ENCODE assay signal across 9 mouse cellular contexts in genomic region chr11:78982513-78983291, GRCm38 (mm10). TPM values are rescaled to one million over a fixed set of nuclear protein-coding genes. Genes with fewer than 3 reads are reported as not detected.
DNase-seq lines count a peak whose midpoint lies in the region; ATAC-seq and TF ChIP-seq lines count a peak whose summit lies in the region.
"Had no signal": no experiment of that assay in that cellular context is flagged by ENCODE, and none has a peak within 500 bp of the region (broad histone marks: within the 10 kb centered on the region; RNA-seq: fewer than 3 reads in every experiment).

No protein-coding gene starts in this region.

- WGBS in spleen, adult 2 months: 13% methylated on average over 12 of the region's 12 CpGs
- WGBS in heart, embryonic 15.5 days: 70% methylated on average over 12 of the region's 12 CpGs
- WGBS in forebrain, embryonic 13.5 days: 89% methylated on average over 12 of the region's 12 CpGs

- peak; percentile 25 to 26 for DNase-seq in spleen, adult 2 months (ENCODE audit: low read depth in 1 of 2, low spot score in 2 of 2)
- no peak for DNase-seq in spleen, postnatal 14 days (ENCODE audit: low spot score in 2 of 2)
- DNase-seq in lung, postnatal 25 days (ENCODE audit: low spot score): peak; percentile 32
- DNase-seq in thymus, postnatal 36 days: peak; percentile 40 to 41
- DNase-seq in cerebellum, postnatal 14 days: no peak
- no peak for DNase-seq in adrenal gland, postnatal 10 days
- DNase-seq: embryo, embryonic 11 days had no signal

- peaks cover 1% of the 10 kb centered on the region for H3K36me3 ChIP-seq in spleen, adult 2 months (ENCODE audit: control insufficient read depth, insufficient read depth, low read length)
- no peaks in the 10 kb centered on the region for H3K36me3 ChIP-seq in heart, embryonic 15.5 days
- H3K36me3 ChIP-seq in forebrain, embryonic 13.5 days (ENCODE audit: poor library complexity, severe bottlenecking): no peaks in the 10 kb centered on the region

- no peaks in the 10 kb centered on the region for H3K27me3 ChIP-seq in spleen, adult 2 months (ENCODE audit: control insufficient read depth, insufficient read depth, low read length)
- no peaks in the 10 kb centered on the region for H3K27me3 ChIP-seq in heart, embryonic 15.5 days
- no peaks in the 10 kb centered on the region for H3K27me3 ChIP-seq in forebrain, embryonic 13.5 days

- no peak for TF ChIP-seq POLR2A in spleen, adult 2 months (IDR thresholded peaks at IDR 0.05; ENCODE audit: low read depth, low read length)

- peaks cover 22% of the 10 kb centered on the region for H3K4me1 ChIP-seq in spleen, adult 2 months (ENCODE audit: control insufficient read depth, insufficient read depth, insufficient read length)
- peaks cover 9% of the 10 kb centered on the region for H3K4me1 ChIP-seq in heart, embryonic 15.5 days (replicated peaks)
- H3K4me1 ChIP-seq in forebrain, embryonic 13.5 days: no peaks in the 10 kb centered on the region

- no peaks in the 10 kb centered on the region for H3K9me3 ChIP-seq in heart, embryonic 15.5 days (replicated peaks)
- no peaks in the 10 kb centered on the region for H3K9me3 ChIP-seq in forebrain, embryonic 13.5 days (replicated peaks)

- peak overlapping the region; percentile 83 for H3K27ac ChIP-seq in spleen, adult 2 months (ENCODE audit: insufficient read depth, low read length)
- no peak overlapping the region for H3K27ac ChIP-seq in heart, embryonic 15.5 days
- H3K27ac ChIP-seq in forebrain, embryonic 13.5 days: no peak overlapping the region

- H3K9ac ChIP-seq in heart, embryonic 15.5 days: no peak overlapping the region
- no peak overlapping the region for H3K9ac ChIP-seq in forebrain, embryonic 13.5 days

- H3K4me2 ChIP-seq in heart, embryonic 15.5 days: peak overlapping the region; percentile 56
- H3K4me2 ChIP-seq in forebrain, embryonic 13.5 days: no peak overlapping the region

- H3K4me3 ChIP-seq in spleen, adult 2 months (ENCODE audit: extremely low read depth, insufficient read depth, insufficient read length): peak overlapping the region; percentile 75; the same call in 1 of the 2 replicates
- peak overlapping the region; percentile 48; the same call in 1 of the 2 replicates for H3K4me3 ChIP-seq in heart, embryonic 15.5 days
- no peak overlapping the region for H3K4me3 ChIP-seq in forebrain, embryonic 13.5 days

- no peak for TF ChIP-seq CTCF in spleen, adult 2 months (IDR thresholded peaks at IDR 0.05; ENCODE audit: extremely low read depth, insufficient read depth, insufficient read length, insufficient replicate concordance)

- no peak for ATAC-seq in heart, embryonic 15.5 days (replicated peaks; ENCODE audit: insufficient number of reproducible peaks, insufficient read depth, low FRiP score, low read depth)
- no peak for ATAC-seq in forebrain, embryonic 13.5 days

RNA-seq across cellular contexts. Expression of gene Lgals9, which starts 2.0 kb away (rescaled TPM):
- polyA plus RNA-seq in spleen, adult 2 months (2012; rRNA removed): 103 and 113 TPM in 2 replicates
- polyA plus RNA-seq in heart, embryonic 15.5 days (2015; fragmentation: Nextera tagmentation; extraction: Ambion mirVana): 54.4 and 86.9 TPM in 2 replicates
- 100 to 1,000 TPM in 1 of 2 experiments, 10 to 100 TPM in 1; 67.1 to 118 TPM for total RNA-seq in adrenal gland, postnatal 10 days (2021)
- polyA plus RNA-seq in forebrain, embryonic 13.5 days (2015; fragmentation: Nextera tagmentation; extraction: Ambion mirVana): 3.8 and 3.9 TPM in 2 replicates

Comparison
In these comparisons a context has a peak if more than half of its experiments do, and no peak if none do; other contexts are left out.
1. DNase-seq: peak in spleen, adult 2 months (2 of 2), lung, postnatal 25 days (single experiment) and thymus, postnatal 36 days (2 of 2); none in spleen, postnatal 14 days (0 of 2), cerebellum, postnatal 14 days (0 of 2) and adrenal gland, postnatal 10 days (single experiment).
2. RNA of gene Lgals9, which starts 2.0 kb away (polyA plus RNA-seq): 103 to 113 TPM in spleen, adult 2 months and 54.4 to 86.9 TPM in heart, embryonic 15.5 days; 3.8 to 3.9 TPM in forebrain, embryonic 13.5 days; every median in the first group is over 10 times any median in the second.